Mouse (Mus musculus): ENCODE data around the gene Gm44511.
A peak's percentile ranks its signal among the peaks of the same experiment; 100 is the strongest.
"Not testable (repeated sequence)": the region's sequence is repeated elsewhere in the genome, so short reads cannot be mapped to it uniquely, and the experiment has no call there.

The Gm44511 gene

DNA sequence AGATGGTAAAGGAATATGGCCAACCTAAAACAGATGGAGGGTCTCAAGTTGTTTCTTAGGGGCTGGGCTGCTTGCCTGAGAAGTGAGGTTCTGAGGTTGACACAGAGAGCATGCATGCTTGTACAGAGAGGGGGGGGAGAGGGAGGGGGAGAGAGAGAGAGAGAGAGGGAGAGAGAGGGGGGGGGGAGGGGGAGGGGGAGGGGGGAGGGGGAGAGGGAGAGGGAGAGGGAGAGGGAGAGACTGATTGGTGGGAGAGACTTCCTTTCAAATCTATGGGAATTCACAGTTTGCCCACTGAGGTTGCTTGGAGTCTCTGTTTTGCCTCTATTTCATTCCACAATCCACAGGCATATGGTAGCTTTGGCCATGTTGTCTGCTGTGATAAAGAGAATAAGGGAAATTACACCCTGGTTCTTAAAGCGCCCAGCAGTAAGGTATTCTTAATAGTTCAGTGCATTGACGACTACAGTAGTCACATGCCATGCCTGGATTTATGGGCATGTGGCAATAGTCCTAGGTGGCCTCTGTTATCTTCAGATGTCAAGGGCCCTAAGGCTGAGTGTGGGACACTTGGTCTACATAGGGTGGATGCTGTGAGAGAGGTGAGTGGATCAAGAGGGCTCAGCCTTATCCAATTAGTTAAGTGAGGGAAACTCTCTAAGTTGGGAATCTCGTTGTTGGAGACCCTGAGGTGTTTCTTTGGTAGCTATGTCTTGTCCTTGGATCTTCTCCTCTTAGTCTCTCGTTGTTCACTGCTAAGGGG is 15.4 kb upstream of the Gm44511 start:
- no peak for DNase-seq (ENCODE audit: low spot score in 2 of 2)

- not testable (repeated sequence) for DNase-seq (ENCODE audit: low spot score in 2 of 2)
Measured at GRCm38 (mm10) chr6:128840669-128841068, 14.6 kb upstream of the Gm44511 start.

- no peak for DNase-seq (ENCODE audit: low spot score in 2 of 2)
Measured at GRCm38 (mm10) chr6:128839921-128840320, 13.8 kb upstream of the Gm44511 start.

DNA sequence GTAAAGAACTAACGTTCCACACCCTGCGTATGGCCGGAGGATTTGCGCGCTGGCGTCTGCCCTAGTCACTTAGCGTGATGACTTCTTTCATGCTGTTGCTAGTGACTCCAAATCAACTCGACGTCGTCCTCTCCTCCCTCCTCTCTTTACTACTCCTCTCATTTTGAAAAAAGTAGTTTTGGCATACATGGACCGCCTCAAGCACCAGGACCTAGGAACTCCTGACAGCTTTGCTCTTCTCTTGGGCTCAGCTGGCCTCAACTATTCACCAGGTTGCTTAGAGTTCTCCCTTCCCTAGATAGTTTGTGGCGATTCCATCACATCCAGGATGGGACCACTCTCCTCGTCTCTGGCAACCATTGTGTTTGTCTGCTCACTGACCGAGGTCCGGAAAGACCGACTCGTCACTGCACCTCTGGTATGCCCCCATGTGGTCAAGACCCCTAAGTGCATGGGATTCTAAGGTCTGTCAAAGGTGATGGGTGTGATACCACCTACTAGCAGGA is 13.2 kb upstream of the Gm44511 start:
- peak; percentile 71 to 78 for DNase-seq (ENCODE audit: low spot score in 2 of 2)

- DNase-seq (ENCODE audit: low spot score in 2 of 2), result peak; percentile 94 to 95
Measured at GRCm38 (mm10) chr6:128838342-128839265, 12.5 kb upstream of the Gm44511 start.

- DNase-seq (ENCODE audit: low spot score in 2 of 2), result peak in 1 of 2 experiments; percentile 21
Measured at GRCm38 (mm10) chr6:128837454-128838341, 11.6 kb upstream of the Gm44511 start.

GRCm38 (mm10) chr6:128836955-128837334 is 10.8 kb upstream of the Gm44511 start:
- no peak for DNase-seq (ENCODE audit: low spot score in 2 of 2)

GRCm38 (mm10) chr6:128836191-128836954 is 10.3 kb upstream of the Gm44511 start:
- no peak for DNase-seq (ENCODE audit: low spot score in 2 of 2)

DNA sequence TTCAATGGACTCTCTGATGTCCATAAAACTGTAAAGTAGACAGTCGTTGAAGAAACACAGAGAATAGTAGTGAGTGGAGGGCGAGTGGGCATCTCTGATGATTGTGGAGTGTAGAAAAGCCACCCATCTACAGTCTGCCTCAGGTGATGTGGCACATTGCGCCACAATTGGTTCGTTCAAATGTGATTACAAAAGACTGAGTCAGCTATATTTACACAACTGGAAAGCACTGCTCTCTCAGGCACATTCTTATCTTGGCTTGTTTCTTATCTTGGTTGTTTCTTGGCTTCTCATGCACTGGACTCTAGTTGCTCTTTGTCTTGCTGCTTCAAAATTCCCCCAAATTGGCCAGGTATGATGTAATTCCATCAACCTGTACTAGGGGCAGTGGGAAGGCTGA is 9.5 kb upstream of the Gm44511 start:
- no peak for DNase-seq (ENCODE audit: low spot score in 2 of 2)

DNA sequence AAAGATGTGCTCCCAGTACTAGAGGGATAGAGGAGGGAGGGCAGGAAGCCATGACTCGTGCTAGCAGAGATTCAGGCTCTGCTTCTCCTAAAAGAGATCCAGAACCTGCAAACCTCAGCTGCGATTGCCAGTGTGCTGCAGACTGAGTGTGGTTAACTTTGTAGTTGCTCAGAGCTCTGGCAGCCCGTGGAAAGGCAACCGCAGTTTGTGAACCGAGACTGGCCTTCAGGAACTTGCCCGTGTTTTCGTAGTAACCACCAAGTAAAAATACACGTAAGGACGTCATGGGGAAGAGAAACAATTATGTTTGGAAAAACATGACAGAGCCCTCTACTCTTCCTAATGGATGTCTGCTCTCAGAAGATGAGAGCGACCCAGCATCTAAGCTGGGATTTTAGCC is 6.9 kb upstream of the Gm44511 start:
- DNase-seq (ENCODE audit: low spot score in 2 of 2), result no peak

DNA sequence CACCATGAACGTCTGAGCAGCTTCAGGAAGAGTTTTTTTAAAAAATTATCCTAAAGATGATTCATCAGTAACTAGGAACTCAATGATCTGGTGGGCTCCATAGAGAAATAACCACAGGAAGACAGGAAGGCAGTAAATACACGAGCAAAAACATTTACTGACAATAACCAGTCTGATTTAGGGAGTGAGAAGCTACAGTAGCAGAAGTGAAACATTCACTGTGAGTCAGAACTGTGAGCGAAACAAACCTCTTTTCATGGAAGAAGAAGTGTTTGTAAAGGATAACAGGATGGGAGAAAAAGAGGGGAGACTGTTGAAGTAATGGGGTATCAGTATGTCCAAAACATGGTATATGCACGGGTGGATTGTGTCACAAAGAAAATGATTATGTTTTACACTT is 3.7 kb upstream of the Gm44511 start:
- no peak for DNase-seq (ENCODE audit: low spot score in 2 of 2)

- no peak for DNase-seq (ENCODE audit: low spot score in 2 of 2)
Measured at GRCm38 (mm10) chr6:128826781-128827180, 666 bp upstream of the Gm44511 start.

GRCm38 (mm10) chr6:128818083-128818802 is 7.9 kb downstream of the Gm44511 start:
- DNase-seq (ENCODE audit: low spot score in 2 of 2), result no peak

DNA sequence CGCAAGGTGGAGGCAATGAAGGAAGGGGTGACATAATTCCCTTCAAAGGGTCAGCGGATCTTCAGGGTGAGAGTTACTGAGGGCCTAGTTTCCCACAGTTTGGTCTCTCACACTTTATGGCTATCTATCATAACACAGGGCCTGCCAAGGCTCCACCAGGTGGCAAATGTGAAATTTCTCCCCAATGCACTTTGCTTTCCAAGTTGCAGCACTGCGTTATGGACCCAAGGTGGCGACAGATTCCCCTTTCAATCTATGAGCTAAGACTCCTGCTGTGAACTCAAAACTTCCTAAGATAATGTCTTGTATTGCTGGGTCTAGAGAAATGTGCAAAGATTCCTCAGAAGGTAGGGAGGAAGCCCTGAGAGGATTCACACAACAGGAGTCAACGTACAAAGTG is 17.6 kb downstream of the Gm44511 start:
- no peak for DNase-seq (ENCODE audit: low spot score in 2 of 2)

DNA sequence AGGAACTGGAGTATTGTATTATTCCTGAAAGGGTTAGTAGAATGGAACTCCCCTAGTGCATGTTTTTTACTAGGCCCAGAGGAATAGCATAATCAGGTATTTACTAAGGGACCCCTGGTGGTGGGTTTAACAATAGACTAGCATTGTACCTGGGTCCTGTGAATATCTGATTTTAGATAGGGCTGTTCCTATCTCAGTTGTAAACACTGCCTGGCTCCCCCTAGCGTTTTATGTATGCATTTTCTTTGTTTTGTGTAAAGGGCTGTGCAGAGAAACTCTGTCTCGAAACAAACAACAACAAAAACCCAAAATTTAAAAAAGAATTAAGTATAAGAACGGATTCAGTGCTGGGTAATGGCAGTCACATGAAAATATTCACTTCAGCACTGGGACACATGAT is 19.1 kb downstream of the Gm44511 start:
- DNase-seq (ENCODE audit: low spot score in 2 of 2), result no peak

- DNase-seq (ENCODE audit: low spot score in 2 of 2), result peak in 1 of 2 experiments; percentile 56
Measured at GRCm38 (mm10) chr6:128804823-128805640, 21.1 kb downstream of the Gm44511 start.

GRCm38 (mm10) chr6:128802999-128803857 is 22.9 kb downstream of the Gm44511 start:
- DNase-seq (ENCODE audit: low spot score in 2 of 2), result peak; percentile 99

DNA sequence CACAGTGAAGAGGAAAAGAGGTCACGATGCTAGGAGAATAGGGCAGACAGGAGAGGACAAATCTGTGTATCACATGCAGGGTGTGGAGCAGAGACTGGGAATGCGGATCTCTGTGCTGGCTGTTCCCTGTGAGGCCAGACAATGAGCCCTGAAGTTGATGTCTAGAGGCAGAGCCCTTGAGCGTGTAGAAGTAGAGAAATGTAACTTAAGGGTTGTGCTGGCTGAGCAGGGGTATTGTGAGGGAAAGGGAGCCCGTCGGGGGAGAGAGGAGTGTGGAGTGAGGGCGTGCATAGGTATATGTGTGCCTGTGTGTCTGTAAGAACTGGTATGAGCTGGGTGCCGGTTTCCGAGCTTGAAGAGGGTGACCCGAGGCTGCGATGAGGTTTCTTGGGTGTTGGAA is 23.6 kb downstream of the Gm44511 start:
- DNase-seq (ENCODE audit: low spot score in 2 of 2), result no peak
